Mouse (Mus musculus) urinary bladder, postnatal 36 days (tissue): Measurements from ENCODE around the gene Son.
"Not testable (repeated sequence)": the region's sequence is repeated elsewhere in the genome, so short reads cannot be mapped to it uniquely, and the experiment has no call there.

ENCODE experiments used
- DNase-seq, 2 experiments: peaks; one replicate each; pipeline ENCODE4 v3.0.0; 2022; ENCODE audit warnings: low spot score in 2 of 2, mixed read lengths in 1 of 2

The Son gene

GRCm38 (mm10) chr16:91639161-91639560 lies 8.1 kb upstream of the Son start:
- no peak for DNase-seq

GRCm38 (mm10) chr16:91639636-91640035 lies 7.7 kb upstream of the Son start:
- no peak for DNase-seq

GRCm38 (mm10) chr16:91640171-91640570 lies 7.1 kb upstream of the Son start:
- DNase-seq = no peak

GRCm38 (mm10) chr16:91644901-91645300 lies 2.4 kb upstream of the Son start:
- no peak for DNase-seq

GRCm38 (mm10) chr16:91645420-91645819 lies 1.9 kb upstream of the Son start:
- DNase-seq = not testable (repeated sequence)

GRCm38 (mm10) chr16:91645995-91646602 lies 1.2 kb upstream of the Son start:
- DNase-seq = no peak

- DNase-seq = peak; percentile 92 to 95
Observed at GRCm38 (mm10) chr16:91646681-91647419, 456 bp upstream of the Son start, which contains the start of gene Gart. Gart (minus strand) TSS chr16:91646952.

GRCm38 (mm10) chr16:91648220-91648550 lies 879 bp downstream of the Son start:
- DNase-seq = peak; percentile 77 to 83

GRCm38 (mm10) chr16:91649246-91649645 lies 1.9 kb downstream of the Son start:
- no peak for DNase-seq

- DNase-seq = no peak
Observed at GRCm38 (mm10) chr16:91649781-91650180, 2.5 kb downstream of the Son start.

GRCm38 (mm10) chr16:91652191-91652590 lies 4.9 kb downstream of the Son start:
- no peak for DNase-seq

GRCm38 (mm10) chr16:91655285-91655684 lies 8.0 kb downstream of the Son start:
- DNase-seq = no peak

- no peak for DNase-seq
Observed at GRCm38 (mm10) chr16:91657285-91657684, 10.0 kb downstream of the Son start.

- DNase-seq = no peak
Observed at GRCm38 (mm10) chr16:91658471-91658870, 11.2 kb downstream of the Son start.

- DNase-seq = no peak
Observed at GRCm38 (mm10) chr16:91659798-91660197, 12.5 kb downstream of the Son start.

- DNase-seq = no peak
Observed at GRCm38 (mm10) chr16:91661397-91661796, 14.1 kb downstream of the Son start.

GRCm38 (mm10) chr16:91662336-91662735 lies 15.0 kb downstream of the Son start:
- DNase-seq = no peak

- no peak for DNase-seq
Observed at GRCm38 (mm10) chr16:91663795-91664194, 16.5 kb downstream of the Son start.

- DNase-seq = no peak
Observed at GRCm38 (mm10) chr16:91674500-91674899, 27.2 kb downstream of the Son start.

- DNase-seq = no peak
Observed at GRCm38 (mm10) chr16:91678147-91678911, 31.0 kb downstream of the Son start.

- DNase-seq = no peak
Observed at GRCm38 (mm10) chr16:91680656-91681055, 33.4 kb downstream of the Son start.

- no peak for DNase-seq
Observed at GRCm38 (mm10) chr16:91685526-91685925, 38.2 kb downstream of the Son start.

GRCm38 (mm10) chr16:91686369-91686768 lies 39.1 kb downstream of the Son start:
- no peak for DNase-seq
